Comparison of ENCODE assay signal across 24 mouse cellular contexts in the genomic region with DNA sequence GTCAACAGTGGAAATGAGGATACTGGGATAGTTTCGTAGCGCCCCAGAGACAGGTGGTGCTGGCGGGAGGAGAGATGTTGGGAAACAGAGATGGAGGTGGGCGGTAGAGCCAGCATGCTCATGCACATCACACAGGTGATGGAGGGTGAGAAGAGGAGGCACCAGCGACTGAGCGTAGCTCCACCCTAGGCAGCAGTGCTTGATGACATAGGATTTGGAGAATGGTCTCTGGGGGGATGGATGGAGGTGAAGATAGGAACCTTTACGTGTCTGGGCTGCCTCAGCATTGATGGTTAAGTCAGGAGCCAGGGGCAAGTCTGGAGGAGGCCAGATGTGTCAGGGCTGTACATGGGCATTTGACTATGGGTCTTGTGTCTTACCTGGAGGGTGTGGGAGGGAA.
"Had no signal": no experiment of that assay in that cellular context is flagged by ENCODE, and none has a peak within 500 bp of the region (broad histone marks: within the 10 kb centered on the region; RNA-seq: fewer than 3 reads in every experiment).

No protein-coding gene starts in this region.

- H3K9ac ChIP-seq: heart, embryonic 13.5 days; heart, embryonic 15.5 days; hindbrain, embryonic 12.5 days; hindbrain, embryonic 15.5 days; intestine, embryonic 15.5 days; kidney, embryonic 15.5 days; limb, embryonic 12.5 days; liver, embryonic 13.5 days had no signal

- H3K36me3 ChIP-seq: heart, embryonic 15.5 days; hindbrain, embryonic 12.5 days; hindbrain, embryonic 15.5 days; intestine, embryonic 15.5 days; kidney, embryonic 15.5 days; liver, embryonic 13.5 days had no signal

- H3K4me1 ChIP-seq: hindbrain, embryonic 10.5 days had no signal

- H3K9me3 ChIP-seq: heart, embryonic 13.5 days; heart, embryonic 15.5 days; hindbrain, embryonic 10.5 days; hindbrain, embryonic 15.5 days; intestine, embryonic 15.5 days; kidney, embryonic 15.5 days; limb, embryonic 10.5 days; limb, embryonic 12.5 days; liver, embryonic 13.5 days had no signal

- H3K27ac ChIP-seq: gastrocnemius, adult 2 months; heart, adult 2 months; heart, embryonic 13.5 days; heart, embryonic 15.5 days; hindbrain, embryonic 10.5 days; hindbrain, embryonic 12.5 days; hindbrain, embryonic 15.5 days; intestine, embryonic 15.5 days; kidney, embryonic 15.5 days; kidney, postnatal 0 days; layer of hippocampus, adult 2 months; left cerebral cortex, adult 2 months; limb, embryonic 10.5 days; limb, embryonic 12.5 days; liver, embryonic 13.5 days had no signal

- H3K4me2 ChIP-seq: heart, embryonic 13.5 days; heart, embryonic 15.5 days; hindbrain, embryonic 12.5 days; hindbrain, embryonic 15.5 days; intestine, embryonic 15.5 days; kidney, embryonic 15.5 days; limb, embryonic 12.5 days; liver, embryonic 11.5 days; liver, embryonic 13.5 days had no signal

- ATAC-seq: intestine, embryonic 15.5 days; intestine, postnatal 0 days had no signal

- DNase-seq: gastrocnemius, adult 2 months; gastrocnemius, postnatal 10 days; gastrocnemius, postnatal 25 days; heart, adult 2 months; heart, postnatal 4 days; kidney, adult 2 months; kidney, adult 9 months; kidney, postnatal 25 days; liver; liver, embryonic 13.5 days had no signal

- H3K27me3 ChIP-seq: heart, embryonic 13.5 days; heart, embryonic 15.5 days; hindbrain, embryonic 12.5 days; hindbrain, embryonic 15.5 days; intestine, embryonic 15.5 days; kidney, embryonic 15.5 days; limb, embryonic 12.5 days; liver, embryonic 13.5 days had no signal

- H3K4me3 ChIP-seq: gastrocnemius, adult 2 months; heart, adult 2 months; heart, embryonic 13.5 days; heart, embryonic 15.5 days; hindbrain, embryonic 10.5 days; hindbrain, embryonic 12.5 days; hindbrain, embryonic 15.5 days; intestine, embryonic 15.5 days; kidney, embryonic 15.5 days; layer of hippocampus, adult 2 months; left cerebral cortex, adult 2 months; limb, embryonic 10.5 days; limb, embryonic 12.5 days; liver, embryonic 13.5 days had no signal
